ENCODE assay signal across 16 mouse cellular contexts in the genomic region with DNA sequence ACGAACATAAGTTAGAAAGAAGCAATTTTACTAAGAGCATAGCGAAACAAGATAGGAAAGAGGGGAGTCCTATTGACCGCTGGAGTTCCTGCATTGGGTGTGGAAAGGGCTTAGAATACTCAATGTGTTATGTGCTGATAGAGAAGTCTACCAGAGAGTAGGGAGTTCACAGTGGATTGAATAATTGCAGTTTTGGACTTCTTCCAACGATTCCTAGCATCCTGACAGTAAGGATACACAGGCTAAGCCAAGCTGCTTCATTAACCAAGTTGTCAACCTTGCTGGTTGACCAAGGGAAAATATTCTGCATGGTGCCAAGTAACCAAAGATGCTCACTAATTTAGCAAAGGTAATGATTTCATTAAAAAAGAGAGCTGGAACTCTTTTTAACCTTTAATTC.
"Had no signal": no experiment of that assay in that cellular context is flagged by ENCODE, and none has a peak within 500 bp of the region (broad histone marks: within the 10 kb centered on the region; RNA-seq: fewer than 3 reads in every experiment).

No protein-coding gene starts in this region.

- H3K4me1 ChIP-seq: stomach, embryonic 15.5 days had no signal

- H3K4me3 ChIP-seq: limb, embryonic 12.5 days; liver, embryonic 13.5 days; megakaryocyte, embryonic 14.5 days; midbrain, embryonic 12.5 days; neural tube, embryonic 12.5 days; stomach, embryonic 15.5 days had no signal

- H3K9ac ChIP-seq: limb, embryonic 12.5 days; liver, embryonic 13.5 days; liver, postnatal 0 days; midbrain, embryonic 12.5 days; neural tube, embryonic 12.5 days; stomach, embryonic 15.5 days had no signal

- H3K27me3 ChIP-seq: limb, embryonic 12.5 days; liver, embryonic 13.5 days; megakaryocyte, embryonic 14.5 days; midbrain, embryonic 12.5 days; neural tube, embryonic 12.5 days; stomach, embryonic 15.5 days had no signal

- H3K27ac ChIP-seq: liver, embryonic 13.5 days; macrophage; midbrain, embryonic 12.5 days; neural tube, embryonic 12.5 days; stomach, embryonic 15.5 days had no signal

- H3K36me3 ChIP-seq: liver, embryonic 13.5 days; midbrain, embryonic 12.5 days; neural tube, embryonic 12.5 days; stomach, embryonic 15.5 days had no signal

- H3K4me2 ChIP-seq: limb, embryonic 12.5 days; liver, embryonic 13.5 days; midbrain, embryonic 12.5 days; neural tube, embryonic 12.5 days; stomach, embryonic 15.5 days had no signal

- DNase-seq: kidney, adult 8-10 months; kidney, postnatal 25 days; layer of hippocampus, postnatal 36 days; liver; liver, embryonic 13.5 days; liver, postnatal 0 days; lung, postnatal 10 days; right cerebral cortex, postnatal 14 days; thymus, adult 2 months; thymus, postnatal 25 days had no signal

- H3K9me3 ChIP-seq: limb, embryonic 12.5 days; liver, embryonic 13.5 days; megakaryocyte, embryonic 14.5 days; midbrain, embryonic 12.5 days; neural tube, embryonic 12.5 days; stomach, embryonic 15.5 days had no signal

- ATAC-seq: liver, postnatal 0 days had no signal
